11 mouse cellular contexts compared by ENCODE assay signal in genomic region chr11:20357684-20358447, GRCm38 (mm10). TPM values are rescaled to one million over a fixed set of nuclear protein-coding genes. Genes with fewer than 3 reads are reported as not detected.
DNase-seq lines count a peak whose midpoint lies in the region; ATAC-seq lines count a peak whose summit lies in the region.
"Had no signal": no experiment of that assay in that cellular context is flagged by ENCODE, and none has a peak within 500 bp of the region (broad histone marks: within the 10 kb centered on the region; RNA-seq: fewer than 3 reads in every experiment).

No protein-coding gene starts in this region.

- no peaks in the 10 kb centered on the region for H3K36me3 ChIP-seq in midbrain, embryonic 11.5 days (ENCODE audit: control insufficient read depth, insufficient read depth, low read length)
- no peaks in the 10 kb centered on the region for H3K36me3 ChIP-seq in midbrain, embryonic 13.5 days
- H3K36me3 ChIP-seq: midbrain, embryonic 12.5 days had no signal

- H3K4me1 ChIP-seq in midbrain, embryonic 11.5 days (ENCODE audit: control insufficient read depth, insufficient read depth, low read length): no peaks in the 10 kb centered on the region; the same call in 1 of the 2 replicates
- H3K4me1 ChIP-seq in midbrain, embryonic 13.5 days (replicated peaks): peaks cover 9% of the 10 kb centered on the region; the same call in 1 of the 2 replicates

- no peaks in the 10 kb centered on the region for H3K27me3 ChIP-seq in midbrain, embryonic 11.5 days (ENCODE audit: control insufficient read depth, insufficient read depth, low read length)
- H3K27me3 ChIP-seq in midbrain, embryonic 13.5 days: no peaks in the 10 kb centered on the region
- H3K27me3 ChIP-seq: midbrain, embryonic 12.5 days had no signal

- 0 out of 2 replicates have a peak, but pooled peaks have one; percentile 62 for ATAC-seq in midbrain, embryonic 11.5 days (ENCODE audit: low FRiP score)
- no peak for ATAC-seq in midbrain, embryonic 13.5 days

- H3K4me3 ChIP-seq in midbrain, embryonic 11.5 days (ENCODE audit: low read depth, low read length): no peak overlapping the region
- H3K4me3 ChIP-seq in midbrain, embryonic 13.5 days (replicated peaks): no peak overlapping the region
- H3K4me3 ChIP-seq: midbrain, embryonic 12.5 days had no signal

- H3K4me2 ChIP-seq in midbrain, embryonic 11.5 days: no peak overlapping the region
- no peak overlapping the region for H3K4me2 ChIP-seq in midbrain, embryonic 13.5 days (replicated peaks)
- H3K4me2 ChIP-seq: midbrain, embryonic 12.5 days had no signal

- H3K9me3 ChIP-seq in midbrain, embryonic 11.5 days (ENCODE audit: control insufficient read depth, low read length): no peaks in the 10 kb centered on the region
- no peaks in the 10 kb centered on the region for H3K9me3 ChIP-seq in midbrain, embryonic 13.5 days
- H3K9me3 ChIP-seq: midbrain, embryonic 12.5 days had no signal

- no peak overlapping the region for H3K9ac ChIP-seq in midbrain, embryonic 11.5 days (ENCODE audit: low read length)
- H3K9ac ChIP-seq in midbrain, embryonic 13.5 days (replicated peaks): no peak overlapping the region
- H3K9ac ChIP-seq: midbrain, embryonic 12.5 days had no signal

- no peak for DNase-seq in midbrain, embryonic 11.5 days (ENCODE audit: low spot score, missing footprints)
- peak; percentile 22 for DNase-seq in embryo, embryonic 11.5 days (ENCODE audit: low read depth, low spot score)
- DNase-seq in kidney, postnatal 14 days: peak; percentile 48
- peak; percentile 5 for DNase-seq in yolk sac, embryonic 10.5 days (ENCODE audit: low spot score)
- no peak for DNase-seq in layer of hippocampus, adult 18-20 months (ENCODE audit: low spot score in 2 of 2)
- DNase-seq in T-cell, adult 2 months (ENCODE audit: low spot score): no peak
- DNase-seq: gastrocnemius, postnatal 36 days; heart, postnatal 10 days; thymus, postnatal 36 days had no signal

- H3K27ac ChIP-seq in midbrain, embryonic 11.5 days (ENCODE audit: low read depth, low read length): no peak overlapping the region
- no peak overlapping the region for H3K27ac ChIP-seq in midbrain, embryonic 13.5 days
- H3K27ac ChIP-seq: midbrain, embryonic 12.5 days had no signal

- 55% methylated on average over 9 of the region's 9 CpGs for WGBS in midbrain, embryonic 11.5 days
- 57% methylated on average over 9 of the region's 9 CpGs for WGBS in midbrain, embryonic 13.5 days

RNA-seq across cellular contexts. Expression of gene Slc1a4, which starts 25.4 kb away (rescaled TPM):
- polyA plus RNA-seq in midbrain, embryonic 11.5 days (2014; fragmentation: Nextera tagmentation; extraction: Ambion mirVana): 20.2 and 21.0 TPM in 2 replicates
- polyA plus RNA-seq in midbrain, embryonic 13.5 days (2015; fragmentation: Nextera tagmentation; extraction: Ambion mirVana): 32.9 and 33.1 TPM in 2 replicates
- 10 to 100 TPM; 37.1 to 38.7 TPM for total RNA-seq in layer of hippocampus, adult 18-20 months (2021)

Comparison
In these comparisons a context has a peak if more than half of its experiments do, and no peak if none do; other contexts are left out.
1. DNase-seq: peak in embryo, embryonic 11.5 days (single experiment), kidney, postnatal 14 days (single experiment) and yolk sac, embryonic 10.5 days (single experiment); none in midbrain, embryonic 11.5 days (single experiment), layer of hippocampus, adult 18-20 months (0 of 2) and T-cell, adult 2 months (single experiment).